Mouse (Mus musculus): ENCODE results near the gene Cmtm5.

GRCm38 (mm10) chr14:54912109-54912850 is 23.8 kb upstream of the Cmtm5 start:
- TF ChIP-seq CTCF (IDR thresholded peaks at IDR 0.05; ENCODE audit: low read depth, low read length) (no peak), POLR2A (IDR thresholded peaks at IDR 0.05; ENCODE audit: extremely low read depth, insufficient read depth, low read length) (no peak)
